Comparison of ENCODE assay signal across 7 mouse cellular contexts in genomic region chr9:47280146-47280545, GRCm38 (mm10).
DNase-seq lines count a peak whose midpoint lies in the region; ATAC-seq and TF ChIP-seq lines count a peak whose summit lies in the region.

No protein-coding gene starts in this region.

- peak; percentile 85 for DNase-seq in lung, embryonic 14.5 days
- no peak for DNase-seq in lung, adult 2 months
- DNase-seq in ovary, postnatal 10 days (ENCODE audit: low spot score) = peak; percentile 9
- no peak for DNase-seq in spleen, adult 18-20 months
- no peak for DNase-seq in thymus, postnatal 4 days

- peak; percentile 58 for ATAC-seq in lung, embryonic 14.5 days (ENCODE audit: insufficient read depth)
- ATAC-seq in forebrain, embryonic 12.5 days (ENCODE audit: low FRiP score) = peak; percentile 73
- 0 out of 2 replicates have a peak, but pooled peaks have one; percentile 36 for ATAC-seq in intestine, embryonic 15.5 days

- no peak overlapping the region for H3K4me2 ChIP-seq in lung, embryonic 14.5 days
- H3K4me2 ChIP-seq in forebrain, embryonic 12.5 days = peak overlapping the region; percentile 31
- no peak overlapping the region for H3K4me2 ChIP-seq in intestine, embryonic 15.5 days (replicated peaks)

- no peak overlapping the region for H3K4me3 ChIP-seq in lung, embryonic 14.5 days (ENCODE audit: low read depth, low read length)
- H3K4me3 ChIP-seq in lung, adult 2 months (replicated peaks; ENCODE audit: extremely low read depth, low read depth, low read length) = no peak overlapping the region
- H3K4me3 ChIP-seq in forebrain, embryonic 12.5 days (replicated peaks) = no peak overlapping the region
- H3K4me3 ChIP-seq in intestine, embryonic 15.5 days (replicated peaks) = no peak overlapping the region

- no peaks in the 10 kb centered on the region for H3K27me3 ChIP-seq in lung, embryonic 14.5 days (ENCODE audit: insufficient read depth, low read length)
- peaks cover 9% of the 10 kb centered on the region for H3K27me3 ChIP-seq in forebrain, embryonic 12.5 days
- H3K27me3 ChIP-seq in intestine, embryonic 15.5 days (replicated peaks) = no peaks in the 10 kb centered on the region

- no peaks in the 10 kb centered on the region for H3K9me3 ChIP-seq in lung, embryonic 14.5 days (ENCODE audit: low read depth, low read length)
- no peaks in the 10 kb centered on the region for H3K9me3 ChIP-seq in forebrain, embryonic 12.5 days
- H3K9me3 ChIP-seq in intestine, embryonic 15.5 days = no peaks in the 10 kb centered on the region

- WGBS in lung, embryonic 14.5 days = 37% methylated on average over 7 of the region's 7 CpGs
- 60% methylated on average over 7 of the region's 7 CpGs for WGBS in lung, adult 2 months
- 8% methylated on average over 7 of the region's 7 CpGs for WGBS in forebrain, embryonic 12.5 days
- 46% methylated on average over 7 of the region's 7 CpGs for WGBS in intestine, embryonic 15.5 days

- no peak for TF ChIP-seq POLR2A in lung, adult 2 months (IDR thresholded peaks at IDR 0.05; ENCODE audit: borderline replicate concordance, extremely low read depth, low read depth, low read length)

- H3K27ac ChIP-seq in lung, embryonic 14.5 days (ENCODE audit: low read depth) = 0 out of 2 replicates have a peak overlapping the region, but pooled peaks have one; percentile 26
- peak overlapping the region; percentile 92 for H3K27ac ChIP-seq in forebrain, embryonic 12.5 days
- no peak overlapping the region for H3K27ac ChIP-seq in intestine, embryonic 15.5 days

- H3K36me3 ChIP-seq in lung, embryonic 14.5 days (ENCODE audit: insufficient read depth) = no peaks in the 10 kb centered on the region
- no peaks in the 10 kb centered on the region for H3K36me3 ChIP-seq in forebrain, embryonic 12.5 days (replicated peaks)
- H3K36me3 ChIP-seq in intestine, embryonic 15.5 days = no peaks in the 10 kb centered on the region

- no peak for TF ChIP-seq CTCF in lung, embryonic 14.5 days (IDR thresholded peaks at IDR 0.05; ENCODE audit: low read depth)
- TF ChIP-seq CTCF in lung, adult 2 months (IDR thresholded peaks at IDR 0.05; ENCODE audit: insufficient read depth, low read length) = no peak

- peaks cover 16% of the 10 kb centered on the region for H3K4me1 ChIP-seq in lung, embryonic 14.5 days (ENCODE audit: insufficient read depth)
- H3K4me1 ChIP-seq in lung, adult 2 months (ENCODE audit: control insufficient read depth, insufficient read depth, low read length) = no peaks in the 10 kb centered on the region
- peaks cover 50% of the 10 kb centered on the region for H3K4me1 ChIP-seq in forebrain, embryonic 12.5 days
- 0 out of 2 replicates have a peak, but pooled peaks cover 2% of the 10 kb centered on the region for H3K4me1 ChIP-seq in intestine, embryonic 15.5 days (replicated peaks)

- no peak overlapping the region for H3K9ac ChIP-seq in lung, embryonic 14.5 days
- no peak overlapping the region; the same call in 1 of the 2 replicates for H3K9ac ChIP-seq in forebrain, embryonic 12.5 days
- no peak overlapping the region for H3K9ac ChIP-seq in intestine, embryonic 15.5 days

Comparison
In these comparisons a context has a peak if more than half of its experiments do, and no peak if none do; other contexts are left out.
1. DNase-seq: peak in lung, embryonic 14.5 days (single experiment) and ovary, postnatal 10 days (single experiment); none in lung, adult 2 months (single experiment), spleen, adult 18-20 months (0 of 2) and thymus, postnatal 4 days (single experiment).
2. Peak in every context shown above with its lines, with median percentiles within 50 percentile points of each other: ATAC-seq.